Mouse (Mus musculus) hindbrain, embryonic 14.5 days (tissue): ENCODE data around the gene Cntln. TPM values are rescaled to one million over a fixed set of nuclear protein-coding genes. Genes with fewer than 3 reads are reported as not detected.

Experiments
- ATAC-seq: fragments of 200-750 bp; cut with Nextera tagmentation; 2 replicates; pipeline ENCODE4 v1.8.0; 2017; ENCODE audit warnings: moderate number of reproducible peaks, mild to moderate bottlenecking, moderate TSS enrichment, moderate library complexity; ENCODE audit not compliant: low FRiP score
- DNase-seq: peaks from one replicate; pipeline ENCODE4 v3.0.0-alpha.2; 2015; ENCODE audit warnings: low spot score
- H3K27ac ChIP-seq: fragments of 300-500 bp; sonication (generic); 2 replicates; pipeline ENCODE4 v1.5.1; 2014; ENCODE audit warnings: mild to moderate bottlenecking, moderate library complexity
- H3K27me3 ChIP-seq: fragments of 300-500 bp; sonication (generic); 2 replicates; pipeline ENCODE4 v1.6.1; 2014; ENCODE audit warnings: mild to moderate bottlenecking, low read length, mixed read lengths; ENCODE audit not compliant: control insufficient read depth, insufficient read depth
- H3K36me3 ChIP-seq: fragments of 300-500 bp; sonication (generic); replicated peaks from 2 replicates; pipeline ENCODE4 v1.6.1; 2014; ENCODE audit not compliant: control insufficient read depth, insufficient read depth
- H3K4me1 ChIP-seq: fragments of 300-500 bp; sonication (generic); replicated peaks from 2 replicates; pipeline ENCODE4 v1.6.1; 2014; ENCODE audit warnings: antibody characterized with exemption, low read length, mixed read lengths; ENCODE audit not compliant: control insufficient read depth, insufficient read depth
- H3K4me2 ChIP-seq: fragments of 300-500 bp; sonication (generic); replicated peaks from 2 replicates; pipeline ENCODE4 v1.6.1; 2014; ENCODE audit warnings: mild to moderate bottlenecking, moderate library complexity
- H3K4me3 ChIP-seq: fragments of 300-500 bp; sonication (generic); replicated peaks from 2 replicates; pipeline ENCODE4 v1.5.1; 2014; ENCODE audit warnings: mild to moderate bottlenecking, low read length
- H3K9ac ChIP-seq: fragments of 300-500 bp; sonication (generic); 2 replicates; pipeline ENCODE4 v1.6.1; 2014
- H3K9me3 ChIP-seq: fragments of 300-500 bp; sonication (generic); 2 replicates; pipeline ENCODE4 v1.6.1; 2016; ENCODE audit warnings: low read length; ENCODE audit not compliant: control insufficient read depth
- WGBS: fragments of 180-500 bp; shearing (Covaris S2); extraction: QIAGEN DNeasy Blood & Tissue Kit; methylation state at CpG from one replicate; pipeline ENCODE4 v1.1.7; 2014; 5-methylcytosine and 5-hydroxymethylcytosine counted together
- polyA plus RNA-seq: library from polyadenylated mRNA; unstranded; fragments of >200 nt; fragmentation: Nextera tagmentation; extraction: Ambion mirVana; gene quantifications from 2 replicates; pipeline ENCODE4 v1.2.1, GENCODE M21; 2014

Cntln gene
- 5.5 and 6.2 TPM in 2 replicates for polyA plus RNA-seq

- Histone ChIP-seq H3K36me3 (no peaks in the 10 kb centered on the region), H3K4me1 (peaks cover 15% of the 10 kb centered on the region), H3K27me3 (no peaks in the 10 kb centered on the region), H3K4me3 (peak within 1 kb of the TSS; percentile 91), H3K27ac (peak within 1 kb of the TSS; percentile 92), H3K4me2 (peak within 1 kb of the TSS; percentile 91), H3K9ac (peak within 1 kb of the TSS; percentile 91), H3K9me3 (no peaks in the 10 kb centered on the region)
- under 1% methylated on average over 49 of the region's 50 CpGs for WGBS
- peak; percentile 98 for ATAC-seq
- peak; percentile 91 for DNase-seq
These were observed at the start of gene Cntln for GRCm38 (mm10) chr4:84884111-84884538. Gene Cntln, plus strand, starts transcription at chr4:84884309.

GRCm38 (mm10) chr4:84836979-84837378 lies 47.1 kb upstream of the Cntln start:
- 46% methylated on average over 5 of the region's 5 CpGs for WGBS
- DNase-seq (peak; percentile 47), ATAC-seq (no peak)
- Histone ChIP-seq H3K36me3 (no peaks in the 10 kb centered on the region), H3K4me1 (no peaks in the 10 kb centered on the region), H3K4me2 (no peak overlapping the region), H3K27me3 (no peaks in the 10 kb centered on the region), H3K9ac (no peak overlapping the region), H3K9me3 (no peaks in the 10 kb centered on the region), H3K27ac (no peak overlapping the region), H3K4me3 (no peak overlapping the region)

- Histone ChIP-seq H3K9ac (no peak overlapping the region), H3K27ac (no peak overlapping the region), H3K9me3 (no peaks in the 10 kb centered on the region), H3K36me3 (no peaks in the 10 kb centered on the region), H3K4me2 (no peak overlapping the region), H3K27me3 (no peaks in the 10 kb centered on the region), H3K4me1 (no peaks in the 10 kb centered on the region), H3K4me3 (no peak overlapping the region)
- WGBS: 91% methylated on average over 3 of the region's 3 CpGs
- ATAC-seq (no peak), DNase-seq (no peak)
These were observed 45.6 kb upstream of the Cntln start for GRCm38 (mm10) chr4:84838545-84838944.

GRCm38 (mm10) chr4:84839466-84839865 lies 44.6 kb upstream of the Cntln start:
- H3K9me3 ChIP-seq: no peaks in the 10 kb centered on the region
- no peak overlapping the region for H3K4me3 ChIP-seq
- H3K4me2 ChIP-seq: no peak overlapping the region
- DNase-seq: no peak
- H3K27ac ChIP-seq: no peak overlapping the region
- ATAC-seq: no peak
- no peak overlapping the region for H3K9ac ChIP-seq
- H3K4me1 ChIP-seq: no peaks in the 10 kb centered on the region
- 94% methylated on average over 2 of the region's 2 CpGs for WGBS
- no peaks in the 10 kb centered on the region for H3K27me3 ChIP-seq
- no peaks in the 10 kb centered on the region for H3K36me3 ChIP-seq

- WGBS: 75% methylated on average over 2 of the region's 2 CpGs
- Histone ChIP-seq H3K4me2 (no peak overlapping the region), H3K36me3 (no peaks in the 10 kb centered on the region)
These were observed 26.5 kb upstream of the Cntln start for GRCm38 (mm10) chr4:84857588-84857987.

DNA sequence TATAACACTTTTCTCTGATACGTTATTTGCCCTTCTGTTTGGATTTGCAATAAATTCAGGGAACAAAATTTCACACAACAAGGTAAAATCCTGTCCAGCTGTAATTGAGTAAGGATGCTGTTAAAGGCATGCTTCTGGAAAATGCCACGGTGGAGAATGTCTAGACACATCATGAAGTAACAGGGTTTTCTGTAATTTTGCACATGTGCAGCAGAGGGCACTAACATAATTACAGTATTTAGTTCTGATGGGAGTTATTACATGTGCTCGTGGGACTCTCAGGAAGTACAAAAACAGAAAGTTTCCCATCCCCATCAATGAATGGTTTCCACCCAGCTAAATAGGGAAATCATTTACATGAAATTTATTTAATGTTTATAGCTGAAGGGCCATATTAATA lies 7.8 kb upstream of the Cntln start:
- peak; percentile 72 for DNase-seq
- no peak for ATAC-seq
- 0 out of 2 replicates have a peak, but pooled peaks cover 2% of the 10 kb centered on the region for H3K9me3 ChIP-seq
- H3K9ac ChIP-seq: no peak overlapping the region
- no peak overlapping the region for H3K4me3 ChIP-seq
- no peaks in the 10 kb centered on the region for H3K36me3 ChIP-seq
- no peak overlapping the region for H3K27ac ChIP-seq
- no peak overlapping the region for H3K4me2 ChIP-seq
- no peaks in the 10 kb centered on the region for H3K4me1 ChIP-seq
- no peaks in the 10 kb centered on the region for H3K27me3 ChIP-seq
- 40% methylated on average over 3 of the region's 3 CpGs for WGBS

More at GRCm38 (mm10) chr4:84857588-84857987, 26.5 kb upstream of the Cntln start:
- H3K9me3 ChIP-seq: no peaks in the 10 kb centered on the region
- no peaks in the 10 kb centered on the region for H3K4me1 ChIP-seq
- no peak overlapping the region for H3K9ac ChIP-seq
- no peaks in the 10 kb centered on the region for H3K27me3 ChIP-seq
- H3K27ac ChIP-seq: no peak overlapping the region
- ATAC-seq (no peak), DNase-seq (no peak)
- H3K4me3 ChIP-seq: no peak overlapping the region

DNA sequence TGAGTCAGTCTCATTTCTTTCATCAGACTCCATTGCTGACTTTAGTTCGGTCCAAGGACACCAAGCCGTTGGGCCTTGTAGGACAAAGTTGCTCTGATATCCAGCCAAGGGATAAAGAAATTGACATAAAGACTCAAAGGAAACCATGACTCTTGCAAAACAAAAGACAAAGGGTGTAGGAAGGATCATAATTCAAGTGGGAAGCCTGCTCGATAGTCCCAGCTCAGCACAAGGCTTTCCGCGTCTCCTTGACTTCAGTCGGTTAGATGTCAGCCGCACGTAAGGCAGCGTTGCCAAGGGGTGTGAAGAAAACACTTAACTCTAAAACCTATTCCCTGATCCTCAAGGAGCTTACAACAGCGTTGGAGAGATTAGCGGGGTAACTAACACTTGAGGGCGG lies 463 bp upstream of the Cntln start:
- Histone ChIP-seq H3K4me2 (peak overlapping the region; percentile 91), H3K36me3 (no peaks in the 10 kb centered on the region), H3K27ac (peak overlapping the region; percentile 92; the same call in 1 of the 2 replicates), H3K4me1 (peaks cover 15% of the 10 kb centered on the region), H3K9me3 (no peaks in the 10 kb centered on the region), H3K27me3 (no peaks in the 10 kb centered on the region), H3K9ac (peak overlapping the region; percentile 91), H3K4me3 (peak overlapping the region; percentile 91)
- ATAC-seq (no peak), DNase-seq (no peak)
- 56% methylated on average over 12 of the region's 12 CpGs for WGBS

GRCm38 (mm10) chr4:84884539-84885270 lies 596 bp downstream of the Cntln start:
- DNase-seq (peak; percentile 38), ATAC-seq (peak; percentile 81)
- Histone ChIP-seq H3K9me3 (no peaks in the 10 kb centered on the region), H3K27me3 (no peaks in the 10 kb centered on the region), H3K4me3 (peak overlapping the region; percentile 91), H3K4me1 (peaks cover 15% of the 10 kb centered on the region), H3K36me3 (no peaks in the 10 kb centered on the region), H3K4me2 (peak overlapping the region; percentile 91), H3K9ac (peak overlapping the region; percentile 91), H3K27ac (peak overlapping the region; percentile 92)
- WGBS: 3% methylated on average over 50 of the region's 60 CpGs

GRCm38 (mm10) chr4:84885271-84885540 lies 1.1 kb downstream of the Cntln start:
- ATAC-seq: no peak
- Histone ChIP-seq H3K9ac (peak overlapping the region; percentile 91), H3K27ac (no peak overlapping the region), H3K36me3 (no peaks in the 10 kb centered on the region), H3K9me3 (no peaks in the 10 kb centered on the region), H3K4me1 (peaks cover 15% of the 10 kb centered on the region), H3K4me3 (peak overlapping the region; percentile 91), H3K4me2 (peak overlapping the region; percentile 91), H3K27me3 (no peaks in the 10 kb centered on the region)
- 47% methylated on average over 1 of the region's 1 CpGs for WGBS
- DNase-seq: no peak
